Mouse (Mus musculus): ENCODE data around the gene Gpd1. TPM values are rescaled to one million over a fixed set of nuclear protein-coding genes. Genes with fewer than 3 reads are reported as not detected.

The Gpd1 gene
- polyA plus RNA-seq (2012) = not detected in 2 replicates

- no peak for TF ChIP-seq GATA1 (IDR thresholded peaks at IDR 0.05; ENCODE audit: low read length)
These were observed at the start of gene Gpd1 for GRCm38 (mm10) chr15:99717386-99718334. Gpd1 (plus strand) TSS chr15:99717515.

GRCm38 (mm10) chr15:99667544-99667943, 49.8 kb upstream of the Gpd1 start:
- TF ChIP-seq GATA1 (IDR thresholded peaks at IDR 0.05; ENCODE audit: low read length) = no peak

- no peak for TF ChIP-seq GATA1 (IDR thresholded peaks at IDR 0.05; ENCODE audit: low read length)
These were observed 48.4 kb upstream of the Gpd1 start for GRCm38 (mm10) chr15:99668881-99669280.

- no peak for TF ChIP-seq GATA1 (IDR thresholded peaks at IDR 0.05; ENCODE audit: low read length)
These were observed 47.9 kb upstream of the Gpd1 start for GRCm38 (mm10) chr15:99669392-99669791.

GRCm38 (mm10) chr15:99670154-99670821, 47.0 kb upstream of the Gpd1 start, which contains the start of gene Asic1:
Asic1 (plus strand) TSS chr15:99670368.
- no peak for TF ChIP-seq GATA1 (IDR thresholded peaks at IDR 0.05; ENCODE audit: low read length)

GRCm38 (mm10) chr15:99670964-99671670, 46.2 kb upstream of the Gpd1 start:
- TF ChIP-seq GATA1 (IDR thresholded peaks at IDR 0.05; ENCODE audit: low read length) = no peak

- no peak for TF ChIP-seq GATA1 (IDR thresholded peaks at IDR 0.05; ENCODE audit: low read length)
These were observed 45.5 kb upstream of the Gpd1 start for GRCm38 (mm10) chr15:99671783-99672182.

GRCm38 (mm10) chr15:99674866-99675265, 42.4 kb upstream of the Gpd1 start:
- no peak for TF ChIP-seq GATA1 (IDR thresholded peaks at IDR 0.05; ENCODE audit: low read length)

- no peak for TF ChIP-seq GATA1 (IDR thresholded peaks at IDR 0.05; ENCODE audit: low read length)
These were observed 40.2 kb upstream of the Gpd1 start for GRCm38 (mm10) chr15:99677089-99677488.

- TF ChIP-seq GATA1 (IDR thresholded peaks at IDR 0.05; ENCODE audit: low read length) = no peak
These were observed 39.1 kb upstream of the Gpd1 start for GRCm38 (mm10) chr15:99678063-99678800.

- TF ChIP-seq GATA1 (IDR thresholded peaks at IDR 0.05; ENCODE audit: low read length) = no peak
These were observed 38.3 kb upstream of the Gpd1 start for GRCm38 (mm10) chr15:99679008-99679407.

GRCm38 (mm10) chr15:99682880-99683279, 34.4 kb upstream of the Gpd1 start:
- no peak for TF ChIP-seq GATA1 (IDR thresholded peaks at IDR 0.05; ENCODE audit: low read length)

- TF ChIP-seq GATA1 (IDR thresholded peaks at IDR 0.05; ENCODE audit: low read length) = no peak
These were observed 33.2 kb upstream of the Gpd1 start for GRCm38 (mm10) chr15:99684156-99684555.

- TF ChIP-seq GATA1 (IDR thresholded peaks at IDR 0.05; ENCODE audit: low read length) = no peak
These were observed 28.6 kb upstream of the Gpd1 start for GRCm38 (mm10) chr15:99688712-99689111.

- TF ChIP-seq GATA1 (IDR thresholded peaks at IDR 0.05; ENCODE audit: low read length) = no peak
These were observed 26.4 kb upstream of the Gpd1 start for GRCm38 (mm10) chr15:99690924-99691323.

All from G1E-ER4 (cell line).